Mouse (Mus musculus) midbrain, embryonic 16.5 days (tissue): ENCODE results near the gene Mybpc2. TPM values are rescaled to one million over a fixed set of nuclear protein-coding genes. Genes with fewer than 3 reads are reported as not detected.

Experiments used
- ATAC-seq: fragments of 200-750 bp; cut with Nextera tagmentation; 2 replicates; pipeline ENCODE4 v1.8.0; 2017; ENCODE audit warnings: moderate TSS enrichment
- H3K27ac ChIP-seq: fragments of 300-500 bp; sonication (generic); 2 replicates; pipeline ENCODE4 v1.5.1; 2014; ENCODE audit warnings: mild to moderate bottlenecking, low read length, mixed read lengths
- H3K27me3 ChIP-seq: fragments of 300-500 bp; sonication (generic); 2 replicates; pipeline ENCODE4 v1.6.1; 2014; ENCODE audit warnings: low read depth, low read length, mixed read lengths; ENCODE audit not compliant: control insufficient read depth, insufficient read depth
- H3K36me3 ChIP-seq: fragments of 300-500 bp; sonication (generic); 2 replicates; pipeline ENCODE4 v1.6.1; 2014; ENCODE audit warnings: mild to moderate bottlenecking, low read length, moderate library complexity, mixed read lengths; ENCODE audit not compliant: control insufficient read depth, insufficient read depth
- H3K4me1 ChIP-seq: fragments of 300-500 bp; sonication (generic); 2 replicates; pipeline ENCODE4 v1.6.1; 2014; ENCODE audit warnings: mild to moderate bottlenecking, low read length, mixed read lengths; ENCODE audit not compliant: control insufficient read depth, insufficient read depth
- H3K4me2 ChIP-seq: fragments of 300-500 bp; sonication (generic); 2 replicates; pipeline ENCODE4 v1.6.1; 2014; ENCODE audit warnings: mild to moderate bottlenecking, low read length, mixed read lengths
- H3K4me3 ChIP-seq: fragments of 300-500 bp; sonication (generic); 2 replicates; pipeline ENCODE4 v1.5.1; 2014; ENCODE audit warnings: low read depth, mild to moderate bottlenecking, low read length, moderate library complexity, mixed read lengths
- H3K9ac ChIP-seq: fragments of 300-500 bp; sonication (generic); 2 replicates; pipeline ENCODE4 v1.6.1; 2014; ENCODE audit warnings: low read depth, low read length, mixed read lengths
- H3K9me3 ChIP-seq: fragments of 300-500 bp; sonication (generic); replicated peaks from 2 replicates; pipeline ENCODE4 v1.6.1; 2014; ENCODE audit warnings: mild to moderate bottlenecking, low read length, mixed read lengths; ENCODE audit not compliant: control insufficient read depth, poor library complexity, severe bottlenecking
- WGBS: fragments of 180-500 bp; shearing (Covaris S2); extraction: QIAGEN DNeasy Blood & Tissue Kit; methylation state at CpG from one replicate; pipeline ENCODE4 v1.1.7; 2014; 5-methylcytosine and 5-hydroxymethylcytosine counted together
- polyA plus RNA-seq: library from polyadenylated mRNA; unstranded; fragments of >200 nt; fragmentation: Nextera tagmentation; extraction: Ambion mirVana; gene quantifications from 2 replicates; pipeline ENCODE4 v1.2.1, GENCODE M21; 2015

Mybpc2 gene
- 0.16 and 0.17 TPM in 2 replicates for polyA plus RNA-seq

GRCm38 (mm10) chr7:44524502-44524901 is at the start of gene Mybpc2:
Mybpc2 (minus strand) TSS chr7:44524656.
- no peaks in the 10 kb centered on the region for H3K36me3 ChIP-seq
- WGBS, result 35% methylated on average over 12 of the region's 12 CpGs
- H3K27ac ChIP-seq, result no peak within 1 kb of the TSS
- no peak within 1 kb of the TSS for H3K4me3 ChIP-seq
- H3K9ac ChIP-seq, result no peak within 1 kb of the TSS; the same call in 1 of the 2 replicates
- no peaks in the 10 kb centered on the region for H3K4me1 ChIP-seq
- H3K9me3 ChIP-seq, result no peaks in the 10 kb centered on the region
- H3K4me2 ChIP-seq, result peak within 1 kb of the TSS; percentile 1; the same call in 1 of the 2 replicates
- peaks cover 14% of the 10 kb centered on the region for H3K27me3 ChIP-seq
- no peak for ATAC-seq

GRCm38 (mm10) chr7:44572956-44573484 is 48.6 kb upstream of the Mybpc2 start:
- Histone ChIP-seq H3K4me3 (no peak overlapping the region), H3K27ac (no peak overlapping the region), H3K4me1 (no peaks in the 10 kb centered on the region), H3K36me3 (no peaks in the 10 kb centered on the region), H3K9me3 (no peaks in the 10 kb centered on the region), H3K4me2 (no peak overlapping the region), H3K27me3 (no peaks in the 10 kb centered on the region), H3K9ac (no peak overlapping the region)
- no peak for ATAC-seq
- WGBS, result 67% methylated on average over 5 of the region's 5 CpGs

GRCm38 (mm10) chr7:44572213-44572701 is 47.8 kb upstream of the Mybpc2 start, which contains the start of gene Napsa:
Napsa (plus strand) TSS chr7:44572380.
- Histone ChIP-seq H3K27me3 (no peaks in the 10 kb centered on the region), H3K4me1 (no peaks in the 10 kb centered on the region), H3K9me3 (no peaks in the 10 kb centered on the region), H3K4me3 (no peak within 1 kb of the TSS), H3K27ac (no peak within 1 kb of the TSS), H3K4me2 (no peak within 1 kb of the TSS), H3K9ac (no peak within 1 kb of the TSS), H3K36me3 (no peaks in the 10 kb centered on the region)
- no peak for ATAC-seq
- WGBS, result 32% methylated on average over 7 of the region's 7 CpGs

GRCm38 (mm10) chr7:44571811-44572210 is 47.4 kb upstream of the Mybpc2 start:
- ATAC-seq, result no peak
- H3K4me3 ChIP-seq, result no peak overlapping the region
- no peak overlapping the region for H3K27ac ChIP-seq
- H3K4me2 ChIP-seq, result no peak overlapping the region
- WGBS, result 40% methylated on average over 4 of the region's 4 CpGs
- H3K9me3 ChIP-seq, result no peaks in the 10 kb centered on the region
- no peaks in the 10 kb centered on the region for H3K4me1 ChIP-seq
- H3K9ac ChIP-seq, result no peak overlapping the region
- H3K36me3 ChIP-seq, result no peaks in the 10 kb centered on the region
- H3K27me3 ChIP-seq, result no peaks in the 10 kb centered on the region

GRCm38 (mm10) chr7:44570989-44571388 is 46.5 kb upstream of the Mybpc2 start:
- Histone ChIP-seq H3K27me3 (no peaks in the 10 kb centered on the region), H3K4me2 (no peak overlapping the region), H3K4me1 (no peaks in the 10 kb centered on the region), H3K36me3 (no peaks in the 10 kb centered on the region), H3K27ac (no peak overlapping the region), H3K4me3 (no peak overlapping the region), H3K9ac (no peak overlapping the region), H3K9me3 (no peaks in the 10 kb centered on the region)
- WGBS, result 88% methylated on average over 6 of the region's 6 CpGs
- ATAC-seq, result no peak

- H3K27ac ChIP-seq, result no peak overlapping the region
- 72% methylated on average over 9 of the region's 9 CpGs for WGBS
- no peak for ATAC-seq
- H3K9ac ChIP-seq, result no peak overlapping the region
- no peaks in the 10 kb centered on the region for H3K27me3 ChIP-seq
- no peak overlapping the region for H3K4me3 ChIP-seq
- H3K4me2 ChIP-seq, result no peak overlapping the region
- H3K9me3 ChIP-seq, result no peaks in the 10 kb centered on the region
- no peaks in the 10 kb centered on the region for H3K4me1 ChIP-seq
- no peaks in the 10 kb centered on the region for H3K36me3 ChIP-seq
Measured at GRCm38 (mm10) chr7:44568803-44569202, 44.3 kb upstream of the Mybpc2 start.

- no peaks in the 10 kb centered on the region for H3K27me3 ChIP-seq
- H3K9me3 ChIP-seq, result no peaks in the 10 kb centered on the region
- ATAC-seq, result no peak
- H3K27ac ChIP-seq, result no peak overlapping the region
- no peaks in the 10 kb centered on the region for H3K36me3 ChIP-seq
- no peaks in the 10 kb centered on the region for H3K4me1 ChIP-seq
- H3K9ac ChIP-seq, result no peak overlapping the region
- 77% methylated on average over 6 of the region's 6 CpGs for WGBS
- H3K4me2 ChIP-seq, result no peak overlapping the region
- no peak overlapping the region for H3K4me3 ChIP-seq
Measured at GRCm38 (mm10) chr7:44565414-44565813, 41.0 kb upstream of the Mybpc2 start.

- Histone ChIP-seq H3K9ac (no peak overlapping the region), H3K27ac (no peak overlapping the region), H3K4me3 (no peak overlapping the region), H3K36me3 (no peaks in the 10 kb centered on the region), H3K4me2 (no peak overlapping the region), H3K9me3 (no peaks in the 10 kb centered on the region), H3K4me1 (no peaks in the 10 kb centered on the region), H3K27me3 (no peaks in the 10 kb centered on the region)
- no peak for ATAC-seq
- 81% methylated on average over 10 of the region's 10 CpGs for WGBS
Measured at GRCm38 (mm10) chr7:44564486-44564885, 40.0 kb upstream of the Mybpc2 start.

- 57% methylated on average over 8 of the region's 8 CpGs for WGBS
- Histone ChIP-seq H3K4me2 (no peak overlapping the region), H3K27ac (no peak overlapping the region), H3K4me1 (no peaks in the 10 kb centered on the region), H3K27me3 (no peaks in the 10 kb centered on the region), H3K9ac (no peak overlapping the region), H3K4me3 (no peak overlapping the region), H3K36me3 (no peaks in the 10 kb centered on the region), H3K9me3 (no peaks in the 10 kb centered on the region)
- no peak for ATAC-seq
Measured at GRCm38 (mm10) chr7:44563284-44563683, 38.8 kb upstream of the Mybpc2 start.
